Mouse (Mus musculus) MEL (cell line): Measurements from ENCODE around the gene Slc16a14. TPM values are rescaled to one million over a fixed set of nuclear protein-coding genes. Genes with fewer than 3 reads are reported as not detected.

ENCODE experiments used
- DNase-seq: peaks from one replicate; pipeline ENCODE4 v3.0.0; 2011; ENCODE audit warnings: low read depth, low spot score
- H3K27ac ChIP-seq: 2 replicates; pipeline ENCODE4 v1.5.1; 2012; ENCODE audit warnings: low read depth, mild to moderate bottlenecking, control low read depth, low read length, moderate library complexity; ENCODE audit not compliant: control insufficient read depth
- H3K27me3 ChIP-seq, 2 experiments: fragments of 150-350 bp in 1 of 2; sonication (generic) in 1 of 2; 2 replicates each; pipeline ENCODE4 v1.6.1; 2012; ENCODE audit warnings: low read length in 2 of 2, mild to moderate bottlenecking in 2 of 2, improper control_type of control experiment in 1 of 2, moderate library complexity in 1 of 2; ENCODE audit not compliant: insufficient read depth in 2 of 2, control insufficient read depth in 1 of 2
- H3K36me3 ChIP-seq, 2 experiments: 2 replicates each; pipeline ENCODE4 v1.6.1; 2012 to 2014; ENCODE audit warnings: low read length in 2 of 2, improper control_type of control experiment in 1 of 2, inconsistent platforms in 1 of 2, mild to moderate bottlenecking in 1 of 2; ENCODE audit not compliant: insufficient read depth in 2 of 2, control insufficient read depth in 1 of 2
- H3K4me1 ChIP-seq, 2 experiments: fragments of 150-350 bp in 1 of 2; sonication (generic) in 1 of 2; 2 replicates each; pipeline ENCODE4 v1.6.1; 2012; ENCODE audit warnings: low read length in 2 of 2, improper control_type of control experiment in 1 of 2, mild to moderate bottlenecking in 1 of 2; ENCODE audit not compliant: insufficient read depth in 2 of 2, control insufficient read depth in 1 of 2
- H3K4me3 ChIP-seq, 2 experiments: fragments of 150-350 bp in 1 of 2; sonication (generic) in 1 of 2; 2 replicates each; pipeline ENCODE4 v1.5.1; 2012; ENCODE audit warnings: low read depth in 2 of 2, low read length in 2 of 2, mild to moderate bottlenecking in 2 of 2, moderate library complexity in 2 of 2, control low read depth in 1 of 2, improper control_type of control experiment in 1 of 2; ENCODE audit not compliant: control insufficient read depth in 1 of 2, insufficient read depth in 1 of 2
- H3K79me2 ChIP-seq: 2 replicates; pipeline ENCODE4 v1.6.1; 2012; ENCODE audit warnings: mild to moderate bottlenecking, low read length, moderate library complexity; ENCODE audit not compliant: control insufficient read depth, poor library complexity, insufficient read depth
- H3K9ac ChIP-seq: 2 replicates; pipeline ENCODE4 v1.6.1; 2012; ENCODE audit warnings: low read depth, mild to moderate bottlenecking, control low read depth, low read length, moderate library complexity; ENCODE audit not compliant: control insufficient read depth, poor library complexity, severe bottlenecking
- H3K9me3 ChIP-seq: fragments of 150-350 bp; sonication (generic); replicated peaks from 2 replicates; pipeline ENCODE4 v1.6.1; 2012; ENCODE audit warnings: mild to moderate bottlenecking, low read length, improper control_type of control experiment, moderate library complexity; ENCODE audit not compliant: insufficient read depth
- BHLHE40 ChIP-seq: IDR thresholded peaks from 2 replicates; pipeline ENCODE4 v1.6.1; 2012; ENCODE audit warnings: low read depth, mild to moderate bottlenecking, inconsistent platforms, low read length, improper control_type of control experiment, borderline replicate concordance
- CHD1 ChIP-seq: IDR thresholded peaks from 2 replicates; pipeline ENCODE4 v1.6.1; 2012; ENCODE audit warnings: low read depth, mild to moderate bottlenecking, inconsistent platforms, low read length, improper control_type of control experiment
- CTCF ChIP-seq, 3 experiments: IDR thresholded peaks in 2 of 3; conservative IDR thresholded peaks in 1 of 3; 2 replicates each; pipeline ENCODE4 v1.5.1; 2011 to 2012; ENCODE audit warnings: low read length in 3 of 3, low read depth in 2 of 3, mild to moderate bottlenecking in 2 of 3, improper control_type of control experiment in 1 of 3, inconsistent platforms in 1 of 3, mixed read lengths in 1 of 3, moderate library complexity in 1 of 3; ENCODE audit not compliant: control insufficient read depth in 1 of 3, insufficient read depth in 1 of 3, poor library complexity in 1 of 3, severe bottlenecking in 1 of 3
- E2F4 ChIP-seq: IDR thresholded peaks from 2 replicates; pipeline ENCODE4 v1.6.1; 2011; ENCODE audit warnings: low read depth, low read length, improper control_type of control experiment, borderline replicate concordance
- ELF1 ChIP-seq: IDR thresholded peaks from 2 replicates; pipeline ENCODE4 v1.6.1; 2014; ENCODE audit warnings: low read depth, mild to moderate bottlenecking, inconsistent platforms, low read length, improper control_type of control experiment, moderate library complexity
- EP300 ChIP-seq, 2 experiments: IDR thresholded peaks; 2 replicates each; pipeline ENCODE4 v1.6.1; 2011; ENCODE audit warnings: improper control_type of control experiment in 2 of 2, low read length in 2 of 2, low read depth in 1 of 2, mild to moderate bottlenecking in 1 of 2
- ETS1 ChIP-seq: IDR thresholded peaks from 2 replicates; pipeline ENCODE4 v1.6.1; 2012; ENCODE audit warnings: low read depth, mild to moderate bottlenecking, inconsistent platforms, low read length, improper control_type of control experiment, moderate library complexity
- GATA1 ChIP-seq: IDR thresholded peaks from 2 replicates; pipeline ENCODE4 v1.6.1; 2011; ENCODE audit warnings: low read depth, low read length, improper control_type of control experiment
- HCFC1 ChIP-seq: IDR thresholded peaks from 2 replicates; pipeline ENCODE4 v1.6.1; 2012; ENCODE audit warnings: low read depth, mild to moderate bottlenecking, inconsistent platforms, low read length, improper control_type of control experiment, moderate library complexity
- JUND ChIP-seq: IDR thresholded peaks from 2 replicates; pipeline ENCODE4 v1.6.1; 2011; ENCODE audit warnings: low read depth, mild to moderate bottlenecking, improper control_type of control experiment, low read length
- MAFK ChIP-seq: IDR thresholded peaks from 2 replicates; pipeline ENCODE4 v1.6.1; 2011; ENCODE audit warnings: low read depth, mild to moderate bottlenecking, low read length, improper control_type of control experiment, borderline replicate concordance
- MEF2A ChIP-seq: IDR thresholded peaks from 2 replicates; pipeline ENCODE4 v1.6.1; 2014; ENCODE audit warnings: low read depth, mild to moderate bottlenecking, inconsistent platforms, low read length, improper control_type of control experiment; ENCODE audit not compliant: poor library complexity, insufficient replicate concordance, severe bottlenecking; ENCODE audit errors: extremely low read depth
- MYB ChIP-seq: IDR thresholded peaks from 2 replicates; pipeline ENCODE4 v1.6.1; 2011; ENCODE audit warnings: mild to moderate bottlenecking, low read depth, low read length, improper control_type of control experiment
- NELFE ChIP-seq: IDR thresholded peaks from 2 replicates; pipeline ENCODE4 v1.6.1; 2011; ENCODE audit warnings: low read depth, low read length, improper control_type of control experiment
- NRF1 ChIP-seq: IDR thresholded peaks from 2 replicates; pipeline ENCODE4 v1.6.1; 2014; ENCODE audit warnings: low read depth, mild to moderate bottlenecking, inconsistent platforms, low read length, improper control_type of control experiment, moderate library complexity; ENCODE audit not compliant: poor library complexity, insufficient read depth, severe bottlenecking
- POLR2AphosphoS5 ChIP-seq: IDR thresholded peaks from 2 replicates; pipeline ENCODE4 v1.6.1; 2012; ENCODE audit warnings: low read depth, borderline replicate concordance, mild to moderate bottlenecking, inconsistent platforms, low read length, moderate library complexity, mixed read lengths
- RCOR1 ChIP-seq: IDR thresholded peaks from 2 replicates; pipeline ENCODE4 v1.6.1; 2012; ENCODE audit warnings: low read depth, mild to moderate bottlenecking, inconsistent platforms, low read length, improper control_type of control experiment
- SMC3 ChIP-seq: IDR thresholded peaks from 2 replicates; pipeline ENCODE4 v1.6.1; 2011; ENCODE audit warnings: low read depth, low read length, improper control_type of control experiment
- TBP ChIP-seq: IDR thresholded peaks from 2 replicates; pipeline ENCODE4 v1.8.0; 2011; ENCODE audit warnings: low read depth, low read length, improper control_type of control experiment
- TCF12 ChIP-seq: IDR thresholded peaks from 2 replicates; pipeline ENCODE4 v1.6.1; 2014; ENCODE audit warnings: low read depth, mild to moderate bottlenecking, inconsistent platforms, low read length, improper control_type of control experiment, moderate library complexity
- USF1 ChIP-seq: IDR thresholded peaks from 2 replicates; pipeline ENCODE4 v1.6.1; 2014; ENCODE audit warnings: low read depth, mild to moderate bottlenecking, inconsistent platforms, low read length, improper control_type of control experiment, moderate library complexity
- polyA plus RNA-seq, 2 experiments: library from polyadenylated mRNA; stranded (reverse) in 1 of 2; unstranded in 1 of 2; fragments of >175 nt in 1 of 2; fragments of >200 nt in 1 of 2; gene quantifications; 2 replicates each; pipeline versions ENCODE4 v1.2.1 to v1.2.4; 2012; ENCODE audit warnings: low replicate concordance in 2 of 2, low read depth in 1 of 2; ENCODE audit not compliant: insufficient read length in 2 of 2, insufficient read depth in 1 of 2, missing spikeins in 1 of 2
- total RNA-seq: library from RNA; depleted of rRNA; stranded (reverse); fragments of 300-350 nt; gene quantifications from 2 replicates; pipeline ENCODE4 v1.2.3, GENCODE M21; 2012

Gene Slc16a14
- total and polyA plus RNA-seq, 3 experiments, result not detected

DNA sequence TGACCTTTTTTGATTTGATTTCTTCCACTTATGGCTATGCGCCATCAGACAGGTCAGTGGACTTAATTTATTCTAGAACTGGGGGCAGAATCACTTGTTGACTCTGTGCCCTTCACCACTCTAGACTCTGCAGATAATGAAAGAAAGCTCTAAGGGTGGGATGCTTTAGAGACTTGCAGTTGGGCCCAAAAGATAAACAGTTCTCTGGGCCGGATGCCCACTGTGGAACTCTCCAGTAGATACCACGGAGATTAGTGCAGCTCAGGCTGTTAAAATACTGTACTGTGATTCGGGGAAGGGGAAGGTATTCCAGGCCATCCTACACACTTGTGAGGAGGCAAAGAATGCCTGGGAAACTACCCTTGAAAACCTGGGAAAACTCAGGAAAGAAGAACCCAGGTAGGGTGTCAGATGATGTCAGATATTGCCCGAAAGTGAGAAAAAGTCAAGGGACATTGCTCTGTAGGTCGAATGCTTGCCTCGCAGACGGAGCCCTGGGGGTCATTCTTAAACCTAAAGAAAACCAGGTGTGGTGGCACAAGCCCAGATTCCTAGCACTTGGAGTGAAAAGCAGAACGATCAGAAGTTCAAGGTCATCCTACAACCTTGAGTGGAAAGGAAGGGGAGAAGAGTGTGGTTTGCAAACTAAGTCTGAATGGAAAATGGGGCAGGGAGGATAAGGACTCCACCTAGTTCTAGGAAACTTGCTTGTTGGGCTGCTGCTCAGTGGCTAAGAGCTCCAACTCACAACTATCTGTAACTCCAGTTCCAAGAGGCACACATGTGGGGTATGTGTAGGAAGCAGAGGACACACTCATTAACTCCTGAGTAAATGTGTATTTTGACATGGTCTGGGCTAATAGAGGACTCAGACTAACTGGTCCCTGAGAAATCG, 74.3 kb downstream of the Slc16a14 start:
- Histone ChIP-seq H3K36me3 (peaks cover 0 to 5% of the 10 kb centered on the region in 2 experiments; a peak in 2 of 4 replicates), H3K9me3 (no peaks in the 10 kb centered on the region), H3K27me3 (no peaks in the 10 kb centered on the region), H3K27ac (no peak overlapping the region), H3K4me1 (peaks cover 3 to 9% of the 10 kb centered on the region in 2 experiments; a peak in 3 of 4 replicates), H3K79me2 (no peaks in the 10 kb centered on the region), H3K9ac (no peak overlapping the region), H3K4me3 (no peak overlapping the region)
- no peak for TF ChIP-seq SMC3
- TF ChIP-seq GATA1, result peak; percentile 74
- peak; percentile 83 for TF ChIP-seq RCOR1
- TF ChIP-seq TCF12, result peak; percentile 69
- no peak for TF ChIP-seq HCFC1
- no peak for TF ChIP-seq BHLHE40
- peak; percentile 83 for TF ChIP-seq EP300 (IDR thresholded peaks at IDR 0.05; ENCODE audit: low read depth in 1 of 2, low read length in 2 of 2)
- TF ChIP-seq MYB, result 0 out of 2 replicates have a peak, but pooled peaks have one; percentile 29
- TF ChIP-seq NRF1, result no peak
- no peak for TF ChIP-seq USF1
- no peak for TF ChIP-seq E2F4
- peak; percentile 59 for DNase-seq

DNA sequence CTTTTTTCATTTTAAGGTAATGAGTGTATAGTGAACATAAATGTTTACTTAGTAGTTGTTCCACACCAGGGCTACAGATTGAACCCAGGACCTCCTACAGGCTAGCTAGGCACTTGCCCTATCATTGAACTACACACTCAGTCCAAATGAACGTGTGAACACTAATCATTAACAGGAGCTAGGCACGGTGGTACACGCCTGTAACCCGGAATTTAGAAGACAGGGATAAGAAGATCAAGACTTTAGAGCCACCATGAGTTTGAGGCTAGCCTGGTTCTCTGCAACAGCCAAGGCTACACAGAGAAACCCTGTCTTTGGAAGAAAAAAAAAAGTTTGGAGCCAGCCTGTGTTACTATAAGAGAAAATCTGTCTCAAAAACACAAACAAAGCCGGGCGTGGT, 75.3 kb downstream of the Slc16a14 start:
- no peaks in the 10 kb centered on the region for H3K9me3 ChIP-seq
- DNase-seq, result no peak
- H3K27me3 ChIP-seq, result no peaks in the 10 kb centered on the region
- no peak overlapping the region for H3K27ac ChIP-seq
- H3K4me1 ChIP-seq, result peaks cover 3 to 9% of the 10 kb centered on the region in 2 experiments; a peak in 3 of 4 replicates
- no peak overlapping the region for H3K4me3 ChIP-seq
- peaks cover 0 to 6% of the 10 kb centered on the region in 2 experiments; a peak in 2 of 4 replicates for H3K36me3 ChIP-seq
- H3K9ac ChIP-seq, result no peak overlapping the region
- H3K79me2 ChIP-seq, result no peaks in the 10 kb centered on the region
- TF ChIP-seq ELF1, result no peak
- no peak for TF ChIP-seq CTCF (IDR thresholded peaks at IDR 0.05 in 2 of 3, conservative IDR thresholded peaks at IDR 0.05 in 1 of 3; ENCODE audit: control insufficient read depth in 1 of 3, insufficient read depth in 1 of 3, low read depth in 2 of 3, low read length in 3 of 3, poor library complexity in 1 of 3, severe bottlenecking in 1 of 3)
- no peak for TF ChIP-seq TBP
- no peak for TF ChIP-seq POLR2AphosphoS5
- no peak for TF ChIP-seq E2F4
- no peak for TF ChIP-seq NELFE
- TF ChIP-seq MYB, result no peak
- no peak for TF ChIP-seq NRF1
- TF ChIP-seq SMC3, result no peak
- TF ChIP-seq CHD1, result no peak
- TF ChIP-seq MAFK, result no peak
- TF ChIP-seq MEF2A, result no peak
- TF ChIP-seq JUND, result no peak
- TF ChIP-seq ETS1, result no peak
- TF ChIP-seq, all 39 proteins: peak for 0
